Mouse (Mus musculus) limb, embryonic 15.5 days (tissue): Measurements from ENCODE around the gene Aurkb. TPM values are rescaled to one million over a fixed set of nuclear protein-coding genes. Genes with fewer than 3 reads are reported as not detected.

Experiments used
- ATAC-seq: fragments of 200-750 bp; cut with Nextera tagmentation; 2 replicates; pipeline ENCODE4 v1.8.0; 2017; ENCODE audit warnings: low read depth, moderate TSS enrichment; ENCODE audit not compliant: insufficient number of reproducible peaks, low FRiP score, low TSS enrichment
- H3K27ac ChIP-seq: fragments of 300-500 bp; sonication (generic); 2 replicates; pipeline ENCODE4 v1.5.1; 2015; ENCODE audit warnings: moderate library complexity, mild to moderate bottlenecking, inconsistent platforms
- H3K27me3 ChIP-seq: fragments of 300-500 bp; sonication (generic); 2 replicates; pipeline ENCODE4 v1.6.1; 2015; ENCODE audit warnings: inconsistent platforms
- H3K36me3 ChIP-seq: fragments of 300-500 bp; sonication (generic); 2 replicates; pipeline ENCODE4 v1.6.1; 2015; ENCODE audit warnings: inconsistent platforms
- H3K4me1 ChIP-seq: fragments of 300-500 bp; sonication (generic); 2 replicates; pipeline ENCODE4 v1.6.1; 2015; ENCODE audit warnings: inconsistent platforms
- H3K4me2 ChIP-seq: fragments of 300-500 bp; sonication (generic); 2 replicates; pipeline ENCODE4 v1.6.1; 2015; ENCODE audit warnings: mild to moderate bottlenecking, inconsistent platforms
- H3K4me3 ChIP-seq: fragments of 300-500 bp; sonication (generic); 2 replicates; pipeline ENCODE4 v1.5.1; 2015; ENCODE audit warnings: mild to moderate bottlenecking, inconsistent platforms
- H3K9ac ChIP-seq: fragments of 300-500 bp; sonication (generic); 2 replicates; pipeline ENCODE4 v1.6.1; 2015; ENCODE audit warnings: inconsistent platforms
- H3K9me3 ChIP-seq: fragments of 300-500 bp; sonication (generic); 2 replicates; pipeline ENCODE4 v1.6.1; 2016; ENCODE audit warnings: inconsistent platforms
- WGBS: fragments of 180-500 bp; shearing (Covaris S2); methylation state at CpG from one replicate; pipeline ENCODE4 v1.1.7; 2015; 5-methylcytosine and 5-hydroxymethylcytosine counted together
- polyA plus RNA-seq: library from polyadenylated mRNA; unstranded; fragments of >200 nt; fragmentation: Nextera tagmentation; extraction: Ambion mirVana; gene quantifications from 2 replicates; pipeline ENCODE4 v1.2.1, GENCODE M21; 2015

The Aurkb gene
- polyA plus RNA-seq, 1 experiment from 2014 or later: 111 TPM

DNA sequence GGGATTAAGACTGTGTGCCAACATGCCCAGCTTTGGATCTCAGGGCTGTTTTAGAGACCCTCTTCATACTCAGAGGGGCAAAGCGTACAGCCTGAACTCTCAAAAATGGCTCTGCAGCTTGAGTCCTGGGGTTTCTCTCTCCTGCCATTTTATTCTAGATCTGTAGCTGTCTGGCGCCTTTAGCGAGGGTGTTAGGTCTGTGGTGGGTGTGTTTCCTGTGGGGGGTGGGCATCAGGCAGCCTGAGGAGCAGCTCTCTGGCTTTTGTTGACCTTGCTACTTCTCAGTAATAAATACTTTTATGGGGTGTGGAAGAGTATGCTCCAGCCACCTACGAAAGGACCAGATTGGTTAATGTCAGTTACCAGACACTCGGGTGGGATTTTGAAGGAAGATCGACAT lies 32.6 kb downstream of the Aurkb start:
- 56% methylated on average over 6 of the region's 6 CpGs for WGBS

DNA sequence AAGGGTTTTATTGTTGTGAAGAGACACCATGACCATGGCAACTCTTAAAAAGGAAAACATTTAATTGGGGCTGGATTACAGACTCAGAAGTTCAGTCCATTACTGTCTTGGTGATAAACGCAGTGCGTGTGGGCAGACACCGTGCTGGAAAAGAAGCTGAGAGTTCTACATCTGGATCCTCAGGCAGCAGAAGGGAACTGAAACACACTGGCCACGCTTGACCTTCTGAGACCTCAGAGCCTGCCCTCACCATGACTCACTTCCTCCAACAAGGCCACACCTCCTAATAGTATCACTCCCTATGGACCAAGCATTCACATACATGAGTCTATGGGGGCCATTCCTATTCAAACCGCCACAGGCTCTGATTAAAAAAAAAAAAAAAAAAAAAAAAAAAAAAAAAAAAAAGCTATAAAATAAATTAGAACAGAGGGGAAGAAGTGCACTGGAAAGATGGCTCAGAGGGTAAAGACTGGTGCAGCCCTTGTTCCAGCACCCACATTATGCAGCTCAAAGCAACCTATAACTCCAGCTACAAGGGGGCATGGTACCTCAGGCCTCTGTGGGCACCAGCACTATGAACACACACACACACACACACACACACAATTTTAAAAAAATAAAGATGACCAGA lies 33.5 kb downstream of the Aurkb start:
- no peak for ATAC-seq
- no peak overlapping the region for H3K27ac ChIP-seq
- H3K4me1 ChIP-seq: peaks cover 13% of the 10 kb centered on the region
- H3K9me3 ChIP-seq: no peaks in the 10 kb centered on the region
- WGBS: 57% methylated on average over 5 of the region's 5 CpGs
- no peak overlapping the region for H3K9ac ChIP-seq
- H3K36me3 ChIP-seq: no peaks in the 10 kb centered on the region
- H3K27me3 ChIP-seq: no peaks in the 10 kb centered on the region
- no peak overlapping the region for H3K4me3 ChIP-seq
- no peak overlapping the region for H3K4me2 ChIP-seq

More for the DNA sequence above, 32.6 kb downstream of the Aurkb start:
- H3K4me1 ChIP-seq: peaks cover 18% of the 10 kb centered on the region
- no peak overlapping the region for H3K4me2 ChIP-seq
- no peak overlapping the region for H3K4me3 ChIP-seq
- no peaks in the 10 kb centered on the region for H3K36me3 ChIP-seq
- H3K9me3 ChIP-seq: no peaks in the 10 kb centered on the region
- H3K27me3 ChIP-seq: no peaks in the 10 kb centered on the region
- H3K9ac ChIP-seq: no peak overlapping the region
- no peak overlapping the region; the same call in 1 of the 2 replicates for H3K27ac ChIP-seq
- ATAC-seq: no peak

DNA sequence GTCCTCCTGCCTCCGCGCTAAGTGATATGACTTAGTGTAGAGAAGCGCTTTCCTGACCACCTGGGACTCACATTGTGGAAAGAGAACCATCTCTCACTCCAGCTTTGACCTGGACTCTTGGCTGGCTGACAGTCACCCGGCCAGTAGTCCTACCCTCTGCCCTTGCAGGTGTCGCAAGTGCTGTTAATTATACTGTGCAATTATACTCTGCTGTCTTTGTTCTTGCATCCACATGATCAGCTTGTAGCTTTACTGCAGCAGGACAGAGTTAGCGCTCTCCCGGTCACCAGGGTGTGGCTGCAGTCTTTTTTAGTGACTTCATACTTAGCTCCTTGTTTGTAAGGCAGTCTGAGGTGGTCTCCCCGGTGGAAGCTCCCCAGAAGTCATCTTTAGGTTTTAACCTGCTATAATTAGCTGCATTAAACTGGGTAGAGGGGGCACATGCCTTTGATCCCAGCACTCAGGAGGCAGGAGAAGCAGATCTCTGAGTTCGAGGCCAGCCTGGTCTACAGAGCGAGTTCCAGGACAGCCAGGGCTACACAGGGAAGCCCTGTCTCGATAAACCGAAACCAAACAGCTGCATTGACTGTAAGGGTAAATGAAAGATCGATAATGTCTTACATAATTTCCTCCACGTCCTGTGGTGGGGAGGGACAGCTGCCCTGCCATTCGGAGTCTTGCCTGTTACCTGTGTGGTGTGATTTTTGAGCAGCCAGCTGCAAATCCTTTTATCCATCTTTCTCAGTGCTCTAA lies 34.8 kb downstream of the Aurkb start:
- H3K36me3 ChIP-seq: no peaks in the 10 kb centered on the region
- no peaks in the 10 kb centered on the region for H3K9me3 ChIP-seq
- 71% methylated on average over 15 of the region's 15 CpGs for WGBS
- H3K4me3 ChIP-seq: no peak overlapping the region
- ATAC-seq: no peak
- no peak overlapping the region for H3K27ac ChIP-seq
- H3K4me2 ChIP-seq: no peak overlapping the region
- no peaks in the 10 kb centered on the region for H3K27me3 ChIP-seq
- peaks cover 4% of the 10 kb centered on the region; the same call in 1 of the 2 replicates for H3K4me1 ChIP-seq
- no peak overlapping the region for H3K9ac ChIP-seq

DNA sequence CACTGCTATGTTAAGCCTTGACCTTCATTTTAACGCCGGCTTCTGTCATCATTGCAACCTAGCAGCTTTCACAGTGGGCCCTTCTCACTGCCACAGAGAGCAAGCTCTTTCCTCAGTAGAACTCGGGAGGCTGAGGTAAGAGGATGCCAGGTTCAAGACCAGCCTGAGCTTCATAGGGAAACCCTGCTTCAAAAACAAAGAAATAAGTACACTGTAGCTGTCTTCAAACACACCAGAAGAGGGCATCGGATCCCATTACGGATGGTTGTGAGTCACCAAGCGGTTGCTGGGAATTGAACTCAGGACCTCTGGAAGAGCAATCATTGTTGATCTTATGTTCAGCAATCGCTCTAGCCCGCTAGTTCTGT lies 35.4 kb downstream of the Aurkb start:
- peaks cover 4% of the 10 kb centered on the region; the same call in 1 of the 2 replicates for H3K4me1 ChIP-seq
- no peaks in the 10 kb centered on the region for H3K9me3 ChIP-seq
- no peak overlapping the region for H3K4me2 ChIP-seq
- no peak overlapping the region for H3K27ac ChIP-seq
- ATAC-seq: no peak
- H3K9ac ChIP-seq: no peak overlapping the region
- WGBS: 87% methylated on average over 8 of the region's 8 CpGs
- H3K36me3 ChIP-seq: no peaks in the 10 kb centered on the region
- H3K27me3 ChIP-seq: no peaks in the 10 kb centered on the region
- no peak overlapping the region for H3K4me3 ChIP-seq

DNA sequence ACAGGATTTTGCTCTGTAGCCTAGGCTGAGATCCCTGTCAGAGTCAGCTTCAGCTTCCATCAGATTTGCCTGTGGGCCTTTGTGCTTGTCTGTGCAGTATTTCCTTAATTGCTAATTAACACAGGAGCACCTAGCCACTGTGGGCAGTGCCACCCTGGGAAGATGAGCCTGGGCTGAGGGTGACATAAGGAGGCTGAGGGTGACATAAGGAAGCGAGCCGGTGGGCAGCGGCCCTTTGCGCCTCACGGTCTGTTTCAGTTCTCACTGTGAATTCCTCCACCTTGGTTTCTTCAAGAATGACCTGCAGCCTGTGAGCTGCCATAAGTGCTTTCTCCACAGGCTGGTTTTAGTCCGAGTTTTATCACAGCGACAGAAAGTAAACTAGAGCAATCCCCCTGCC lies 36.2 kb downstream of the Aurkb start:
- no peak overlapping the region for H3K4me2 ChIP-seq
- H3K9me3 ChIP-seq: no peaks in the 10 kb centered on the region
- H3K36me3 ChIP-seq: no peaks in the 10 kb centered on the region
- H3K9ac ChIP-seq: no peak overlapping the region
- no peak for ATAC-seq
- H3K4me1 ChIP-seq: peaks cover 4% of the 10 kb centered on the region; the same call in 1 of the 2 replicates
- no peak overlapping the region for H3K4me3 ChIP-seq
- no peaks in the 10 kb centered on the region for H3K27me3 ChIP-seq
- H3K27ac ChIP-seq: no peak overlapping the region
- 85% methylated on average over 7 of the region's 7 CpGs for WGBS

DNA sequence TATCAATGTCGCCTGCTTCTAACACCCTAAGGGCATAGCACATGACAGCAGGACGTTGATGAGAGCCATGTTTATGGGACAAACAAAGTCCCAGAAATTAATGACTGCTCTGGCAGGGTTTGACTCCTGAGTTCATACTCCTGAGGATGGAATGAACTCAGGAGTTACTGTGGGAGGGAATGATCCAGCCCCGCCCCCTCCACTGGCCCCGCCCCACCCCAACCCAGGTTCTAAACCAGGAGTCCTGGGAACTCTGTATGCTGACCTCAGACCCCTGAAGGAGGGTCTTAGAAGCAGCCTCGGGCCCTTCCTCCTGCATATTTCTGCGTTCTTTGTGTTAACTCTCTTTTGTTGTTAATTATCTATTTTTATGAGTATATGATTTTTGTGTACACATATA lies 40.2 kb downstream of the Aurkb start:
- H3K4me3 ChIP-seq: no peak overlapping the region
- no peak for ATAC-seq
- WGBS: 54% methylated on average over 6 of the region's 6 CpGs

DNA sequence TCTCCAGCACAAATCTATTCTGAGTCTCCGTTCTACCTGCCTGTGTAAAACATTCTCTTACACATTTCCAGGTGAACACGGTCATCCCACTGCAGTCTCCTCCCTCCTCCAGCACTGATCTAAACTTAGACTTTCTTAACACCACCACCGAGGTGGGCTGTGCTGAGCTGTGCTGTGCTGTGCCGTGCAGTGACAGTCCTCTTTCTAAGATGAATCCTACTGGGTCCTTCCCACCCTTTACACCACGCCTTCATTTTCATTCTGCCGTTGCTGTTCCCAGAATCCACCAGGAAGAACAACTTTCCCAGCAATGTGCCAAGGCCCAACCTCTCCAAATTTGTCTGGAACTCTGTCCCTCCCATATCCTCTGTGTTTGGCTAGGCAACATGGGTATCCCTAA lies 40.9 kb downstream of the Aurkb start:
- no peaks in the 10 kb centered on the region for H3K27me3 ChIP-seq
- no peaks in the 10 kb centered on the region for H3K9me3 ChIP-seq
- peaks cover 16% of the 10 kb centered on the region for H3K36me3 ChIP-seq
- no peak overlapping the region for H3K9ac ChIP-seq
- peak overlapping the region; percentile 65; the same call in 1 of the 2 replicates for H3K27ac ChIP-seq
- H3K4me2 ChIP-seq: no peak overlapping the region
- peaks cover 35% of the 10 kb centered on the region for H3K4me1 ChIP-seq
- ATAC-seq: no peak
- no peak overlapping the region for H3K4me3 ChIP-seq
- 47% methylated on average over 6 of the region's 6 CpGs for WGBS

More for the DNA sequence above, 40.2 kb downstream of the Aurkb start:
- Histone ChIP-seq H3K36me3 (peaks cover 9% of the 10 kb centered on the region), H3K4me1 (peaks cover 30% of the 10 kb centered on the region), H3K27me3 (no peaks in the 10 kb centered on the region), H3K27ac (no peak overlapping the region), H3K9ac (no peak overlapping the region), H3K9me3 (no peaks in the 10 kb centered on the region), H3K4me2 (no peak overlapping the region)

DNA sequence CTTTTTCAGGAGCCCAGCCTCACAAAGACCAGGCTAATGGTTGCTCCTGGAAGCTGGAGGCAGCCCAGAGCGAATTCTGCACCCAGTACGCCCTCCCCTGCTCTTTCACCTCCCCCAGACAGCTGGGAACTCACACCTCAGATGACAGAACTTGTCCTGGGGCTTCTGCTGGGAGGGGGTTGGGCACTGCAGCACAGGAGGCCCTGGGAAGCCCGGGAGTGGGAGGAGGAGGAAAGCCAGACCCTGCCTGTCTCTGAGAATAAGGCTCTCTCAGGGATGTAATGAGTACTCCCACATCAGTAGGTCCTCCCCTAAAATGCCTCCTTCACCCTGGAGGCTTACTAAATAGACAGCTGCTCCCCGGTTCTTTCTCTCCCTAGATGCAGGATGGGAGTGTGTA lies 41.6 kb downstream of the Aurkb start:
- peaks cover 40% of the 10 kb centered on the region for H3K4me1 ChIP-seq
- no peaks in the 10 kb centered on the region for H3K27me3 ChIP-seq
- H3K4me2 ChIP-seq: no peak overlapping the region; the same call in 1 of the 2 replicates
- no peak overlapping the region for H3K4me3 ChIP-seq
- H3K27ac ChIP-seq: peak overlapping the region; percentile 65
- H3K9ac ChIP-seq: peak overlapping the region; percentile 17; the same call in 1 of the 2 replicates
- no peak for ATAC-seq
- peaks cover 22% of the 10 kb centered on the region for H3K36me3 ChIP-seq
- no peaks in the 10 kb centered on the region for H3K9me3 ChIP-seq
- WGBS: 25% methylated on average over 4 of the region's 4 CpGs

DNA sequence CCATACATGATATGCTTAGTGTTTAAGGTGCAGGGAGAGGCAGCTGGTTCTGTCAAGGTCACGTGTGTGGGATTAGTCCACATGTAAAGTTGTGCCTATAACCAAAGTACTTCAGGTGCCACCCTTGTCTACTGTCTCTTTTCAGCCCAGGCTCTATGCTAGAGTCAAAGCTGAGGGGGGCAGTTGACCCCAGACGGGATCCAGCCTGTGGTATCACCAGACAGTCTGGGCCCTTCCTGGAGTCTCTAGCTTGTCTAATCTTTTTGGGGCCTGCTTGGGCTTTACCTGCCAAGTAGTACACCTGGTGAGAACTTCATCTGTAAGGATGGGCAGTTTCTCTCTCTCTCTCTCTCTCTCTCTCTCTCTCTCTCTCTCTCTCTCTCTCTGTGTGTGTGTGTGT lies 42.1 kb downstream of the Aurkb start:
- Histone ChIP-seq H3K27ac (peak overlapping the region; percentile 65), H3K4me2 (peak overlapping the region; percentile 84; the same call in 1 of the 2 replicates), H3K36me3 (peaks cover 24% of the 10 kb centered on the region), H3K27me3 (no peaks in the 10 kb centered on the region), H3K9me3 (no peaks in the 10 kb centered on the region), H3K4me3 (peak overlapping the region; percentile 72; the same call in 1 of the 2 replicates), H3K4me1 (peaks cover 40% of the 10 kb centered on the region), H3K9ac (no peak overlapping the region)
- no peak for ATAC-seq
- 60% methylated on average over 2 of the region's 2 CpGs for WGBS

DNA sequence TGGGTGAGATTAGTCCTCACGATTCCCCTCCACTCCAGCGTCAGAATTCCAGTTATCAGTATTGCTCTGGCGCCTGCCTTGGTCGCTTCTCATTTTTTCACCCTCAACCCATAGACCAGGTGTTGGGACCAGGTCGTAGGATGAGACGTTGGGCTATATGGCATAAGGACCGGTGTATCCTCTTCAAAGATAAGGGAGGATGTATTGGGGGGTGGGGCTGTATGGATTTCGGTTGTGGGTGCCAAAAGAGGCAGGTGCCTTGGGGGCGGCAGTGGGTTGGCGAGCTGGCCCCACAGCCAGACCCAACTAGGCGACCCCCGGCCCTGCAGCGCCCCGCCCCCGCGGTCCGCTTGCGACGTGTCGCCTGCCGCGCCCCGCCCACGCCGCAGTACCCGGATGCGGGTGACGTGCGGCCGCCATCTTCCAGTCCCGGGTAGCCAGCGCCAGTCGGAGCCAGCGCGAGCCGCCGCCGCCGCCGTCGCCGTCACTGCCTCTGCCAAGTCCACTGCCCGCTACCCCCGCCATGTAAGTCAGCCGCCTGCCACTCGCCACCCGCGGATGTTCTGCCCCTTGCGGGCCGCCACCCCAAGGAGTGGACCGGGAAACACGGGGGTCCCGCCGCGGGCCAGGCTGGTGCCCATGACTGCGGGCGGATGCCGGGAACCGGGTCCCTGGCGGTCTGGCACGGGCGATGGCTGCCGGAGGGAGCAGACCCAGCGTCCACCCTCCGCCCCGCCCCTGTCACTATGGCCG lies 42.8 kb downstream of the Aurkb start, which contains the start of gene Vamp2:
Gene Vamp2, plus strand, starts transcription at position 388 of the 753 bp plus-strand sequence.
- peak within 1 kb of the TSS; percentile 95 for H3K9ac ChIP-seq
- H3K4me1 ChIP-seq: peaks cover 40% of the 10 kb centered on the region
- H3K36me3 ChIP-seq: peaks cover 28% of the 10 kb centered on the region
- peak within 1 kb of the TSS; percentile 84 for H3K4me2 ChIP-seq
- WGBS: 1% methylated on average over 60 of the region's 67 CpGs
- H3K9me3 ChIP-seq: no peaks in the 10 kb centered on the region
- peak within 1 kb of the TSS; percentile 72 for H3K4me3 ChIP-seq
- peak within 1 kb of the TSS; percentile 91 for H3K27ac ChIP-seq
- no peaks in the 10 kb centered on the region for H3K27me3 ChIP-seq
- peak; percentile 79 for ATAC-seq

DNA sequence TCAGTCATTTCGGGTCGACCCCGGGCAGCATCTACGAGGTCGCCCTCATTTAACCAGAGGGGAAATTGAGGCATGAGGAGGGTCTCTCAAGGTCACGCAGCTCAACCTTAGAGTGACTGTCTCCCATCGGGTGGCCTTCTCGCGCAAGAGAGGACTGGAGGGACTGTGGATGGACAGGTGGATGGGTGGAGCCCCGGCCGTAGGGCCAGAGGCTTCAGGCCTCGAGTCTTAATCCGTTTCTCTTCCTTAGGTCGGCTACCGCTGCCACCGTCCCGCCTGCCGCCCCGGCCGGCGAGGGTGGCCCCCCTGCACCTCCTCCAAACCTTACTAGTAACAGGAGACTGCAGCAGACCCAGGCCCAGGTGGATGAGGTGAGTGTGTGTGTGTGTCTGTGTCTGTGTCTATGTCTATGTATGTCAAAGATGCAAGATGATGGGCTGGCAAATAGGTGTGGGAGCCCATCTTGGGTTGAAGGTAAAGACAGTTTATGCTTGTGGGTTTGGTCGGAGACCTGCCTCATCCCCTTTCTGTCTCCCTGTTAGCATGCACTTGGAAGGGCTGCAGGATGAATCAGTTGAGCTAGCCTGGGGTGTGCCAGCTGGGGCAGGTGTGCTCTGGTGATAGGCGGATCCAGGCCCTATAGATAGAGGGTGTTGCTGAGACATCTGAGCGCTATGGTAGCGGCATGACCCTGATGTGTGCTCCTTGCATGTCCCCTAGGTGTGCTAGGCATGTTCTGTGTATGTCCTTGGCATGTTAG lies 43.6 kb downstream of the Aurkb start:
- ATAC-seq: no peak

More for the DNA sequence above, 43.6 kb downstream of the Aurkb start:
- Histone ChIP-seq H3K4me2 (peak overlapping the region; percentile 84), H3K27me3 (no peaks in the 10 kb centered on the region), H3K4me3 (peak overlapping the region; percentile 72), H3K9me3 (no peaks in the 10 kb centered on the region), H3K27ac (peak overlapping the region; percentile 91), H3K36me3 (peaks cover 28% of the 10 kb centered on the region), H3K4me1 (peaks cover 42% of the 10 kb centered on the region), H3K9ac (peak overlapping the region; percentile 95)
- WGBS: 10% methylated on average over 25 of the region's 25 CpGs
